Mouse (Mus musculus) midbrain, embryonic 16.5 days (tissue): ENCODE results near the gene Nptx2. TPM values are rescaled to one million over a fixed set of nuclear protein-coding genes. Genes with fewer than 3 reads are reported as not detected.

ENCODE experiments used
- ATAC-seq: fragments of 200-750 bp; cut with Nextera tagmentation; 2 replicates; pipeline ENCODE4 v1.8.0; 2017; ENCODE audit warnings: moderate TSS enrichment
- H3K27ac ChIP-seq: fragments of 300-500 bp; sonication (generic); 2 replicates; pipeline ENCODE4 v1.5.1; 2014; ENCODE audit warnings: mild to moderate bottlenecking, low read length, mixed read lengths
- H3K27me3 ChIP-seq: fragments of 300-500 bp; sonication (generic); 2 replicates; pipeline ENCODE4 v1.6.1; 2014; ENCODE audit warnings: low read depth, low read length, mixed read lengths; ENCODE audit not compliant: control insufficient read depth, insufficient read depth
- H3K36me3 ChIP-seq: fragments of 300-500 bp; sonication (generic); 2 replicates; pipeline ENCODE4 v1.6.1; 2014; ENCODE audit warnings: mild to moderate bottlenecking, low read length, moderate library complexity, mixed read lengths; ENCODE audit not compliant: control insufficient read depth, insufficient read depth
- H3K4me1 ChIP-seq: fragments of 300-500 bp; sonication (generic); 2 replicates; pipeline ENCODE4 v1.6.1; 2014; ENCODE audit warnings: mild to moderate bottlenecking, low read length, mixed read lengths; ENCODE audit not compliant: control insufficient read depth, insufficient read depth
- H3K4me2 ChIP-seq: fragments of 300-500 bp; sonication (generic); 2 replicates; pipeline ENCODE4 v1.6.1; 2014; ENCODE audit warnings: mild to moderate bottlenecking, low read length, mixed read lengths
- H3K4me3 ChIP-seq: fragments of 300-500 bp; sonication (generic); 2 replicates; pipeline ENCODE4 v1.5.1; 2014; ENCODE audit warnings: low read depth, mild to moderate bottlenecking, low read length, moderate library complexity, mixed read lengths
- H3K9ac ChIP-seq: fragments of 300-500 bp; sonication (generic); 2 replicates; pipeline ENCODE4 v1.6.1; 2014; ENCODE audit warnings: low read depth, low read length, mixed read lengths
- H3K9me3 ChIP-seq: fragments of 300-500 bp; sonication (generic); replicated peaks from 2 replicates; pipeline ENCODE4 v1.6.1; 2014; ENCODE audit warnings: mild to moderate bottlenecking, low read length, mixed read lengths; ENCODE audit not compliant: control insufficient read depth, poor library complexity, severe bottlenecking
- WGBS: fragments of 180-500 bp; shearing (Covaris S2); extraction: QIAGEN DNeasy Blood & Tissue Kit; methylation state at CpG from one replicate; pipeline ENCODE4 v1.1.7; 2014; 5-methylcytosine and 5-hydroxymethylcytosine counted together
- polyA plus RNA-seq: library from polyadenylated mRNA; unstranded; fragments of >200 nt; fragmentation: Nextera tagmentation; extraction: Ambion mirVana; gene quantifications from 2 replicates; pipeline ENCODE4 v1.2.1, GENCODE M21; 2015

Nptx2 gene
- polyA plus RNA-seq = 6.8 TPM in 2 replicates

DNA sequence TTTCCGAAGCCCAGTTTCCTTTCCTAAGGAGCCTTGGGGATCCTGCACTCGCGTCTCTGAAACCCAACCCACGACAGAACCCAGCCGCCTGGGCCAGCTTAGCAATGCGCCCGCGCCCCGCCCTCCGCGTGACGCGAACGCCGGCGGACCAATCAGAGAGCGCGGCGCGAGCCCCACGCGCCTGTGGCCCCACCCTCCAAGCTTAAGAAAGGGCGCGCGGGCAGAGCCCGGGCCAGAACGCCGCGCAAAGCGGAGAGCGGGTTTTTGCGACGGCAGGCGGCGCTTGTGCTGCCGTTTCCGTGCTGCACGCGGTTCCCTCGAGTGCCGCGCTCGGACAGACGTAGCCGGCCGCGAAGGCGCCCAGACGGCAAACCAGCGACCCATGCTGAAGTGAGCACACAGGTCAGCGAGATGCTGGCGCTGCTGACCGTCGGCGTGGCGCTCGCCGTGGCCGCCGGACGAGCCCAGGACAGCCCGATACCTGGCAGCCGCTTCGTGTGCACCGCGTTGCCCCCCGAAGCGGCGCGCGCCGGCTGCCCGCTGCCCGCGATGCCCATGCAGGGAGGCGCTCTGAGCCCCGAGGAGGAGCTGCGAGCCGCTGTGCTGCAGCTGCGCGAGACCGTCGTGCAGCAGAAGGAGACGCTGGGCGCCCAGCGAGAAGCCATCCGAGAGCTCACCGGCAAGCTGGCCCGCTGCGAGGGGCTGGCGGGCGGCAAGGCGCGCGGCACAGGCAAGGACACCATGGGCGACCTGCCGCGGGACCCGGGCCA is at the start of gene Nptx2:
Gene Nptx2, plus strand, starts transcription at position 250 of the 770 bp plus-strand sequence.
- H3K4me3 ChIP-seq = peak within 1 kb of the TSS; percentile 45
- ATAC-seq = peak; percentile 96
- under 1% methylated on average over 99 of the region's 99 CpGs for WGBS
- no peaks in the 10 kb centered on the region for H3K9me3 ChIP-seq
- H3K36me3 ChIP-seq = no peaks in the 10 kb centered on the region
- peaks cover 10% of the 10 kb centered on the region for H3K4me1 ChIP-seq
- peak within 1 kb of the TSS; percentile 76 for H3K4me2 ChIP-seq
- 0 out of 2 replicates have a peak, but pooled peaks cover 2% of the 10 kb centered on the region for H3K27me3 ChIP-seq
- H3K9ac ChIP-seq = peak within 1 kb of the TSS; percentile 60
- H3K27ac ChIP-seq = peak within 1 kb of the TSS; percentile 10; the same call in 1 of the 2 replicates

DNA sequence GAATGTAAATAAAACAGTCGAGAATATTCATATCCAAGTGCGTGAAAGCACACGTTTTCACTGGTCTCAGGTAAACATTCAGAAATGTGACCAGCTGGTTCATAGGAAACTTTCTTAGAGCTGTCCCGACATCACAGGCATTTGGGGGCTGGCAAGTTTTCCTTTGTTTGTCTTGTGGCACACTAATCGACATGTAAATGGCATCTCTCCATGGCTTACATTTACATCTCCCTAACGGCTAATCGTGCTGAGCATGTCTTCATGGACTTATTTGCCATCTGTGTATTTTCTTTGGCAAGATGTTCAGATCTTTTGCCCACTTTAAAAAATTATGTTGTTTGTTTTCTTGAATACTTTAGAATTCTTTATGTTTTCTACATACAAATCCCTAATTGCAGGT is 49.2 kb upstream of the Nptx2 start:
- no peak overlapping the region for H3K9ac ChIP-seq
- no peak for ATAC-seq
- H3K4me3 ChIP-seq = no peak overlapping the region
- H3K36me3 ChIP-seq = no peaks in the 10 kb centered on the region
- 84% methylated on average over 7 of the region's 7 CpGs for WGBS
- H3K9me3 ChIP-seq = peaks cover 4% of the 10 kb centered on the region; the same call in 1 of the 2 replicates
- no peak overlapping the region for H3K27ac ChIP-seq
- no peaks in the 10 kb centered on the region for H3K27me3 ChIP-seq
- no peaks in the 10 kb centered on the region for H3K4me1 ChIP-seq
- no peak overlapping the region for H3K4me2 ChIP-seq

DNA sequence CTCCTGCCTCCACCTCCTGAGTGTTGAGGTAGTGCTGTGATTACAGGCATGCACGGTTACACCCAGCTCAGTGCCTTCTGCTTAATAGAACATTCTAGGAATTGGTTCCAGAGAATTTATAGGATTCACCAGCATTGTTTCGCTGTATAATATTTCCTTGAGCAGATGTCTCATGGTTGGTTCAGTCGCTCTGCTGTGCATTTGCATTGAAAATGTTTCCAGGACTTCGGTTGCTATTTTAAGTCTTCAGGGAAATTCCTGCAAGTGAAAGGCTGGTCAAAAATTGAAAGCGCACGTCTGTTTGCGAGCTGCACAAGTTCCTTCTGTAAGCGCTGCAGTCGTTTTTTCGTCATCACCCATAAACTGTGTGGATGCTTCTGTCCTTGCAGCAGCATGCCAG is 41.5 kb upstream of the Nptx2 start:
- H3K9ac ChIP-seq = no peak overlapping the region
- H3K4me3 ChIP-seq = no peak overlapping the region
- H3K4me2 ChIP-seq = no peak overlapping the region
- H3K9me3 ChIP-seq = no peaks in the 10 kb centered on the region
- no peaks in the 10 kb centered on the region for H3K27me3 ChIP-seq
- no peak overlapping the region for H3K27ac ChIP-seq
- H3K36me3 ChIP-seq = no peaks in the 10 kb centered on the region
- ATAC-seq = no peak
- H3K4me1 ChIP-seq = no peaks in the 10 kb centered on the region; the same call in 1 of the 2 replicates
- 88% methylated on average over 10 of the region's 10 CpGs for WGBS

DNA sequence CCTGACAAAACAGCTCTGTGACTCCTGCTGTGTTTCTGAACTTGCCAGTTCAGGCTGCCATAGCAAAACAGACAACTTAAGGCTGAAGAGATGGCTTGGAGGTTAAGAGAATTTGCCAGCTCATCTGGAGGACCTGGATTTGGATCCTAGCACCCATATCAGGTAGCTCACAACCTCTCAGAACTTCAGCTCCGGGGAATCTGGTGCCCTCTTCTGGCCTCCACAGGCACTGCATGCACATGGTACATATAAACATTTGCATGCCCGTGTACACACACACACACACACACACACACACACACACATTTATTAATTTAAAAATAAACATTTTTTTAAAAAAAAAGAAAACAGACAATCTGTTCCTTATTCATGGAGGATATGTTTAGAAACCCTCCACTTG is 40.0 kb upstream of the Nptx2 start:
- Histone ChIP-seq H3K4me3 (no peak overlapping the region), H3K4me2 (no peak overlapping the region), H3K9ac (no peak overlapping the region), H3K27me3 (no peaks in the 10 kb centered on the region), H3K9me3 (no peaks in the 10 kb centered on the region), H3K27ac (no peak overlapping the region), H3K36me3 (no peaks in the 10 kb centered on the region), H3K4me1 (no peaks in the 10 kb centered on the region; the same call in 1 of the 2 replicates)
- no peak for ATAC-seq
- WGBS = 91% methylated on average over 2 of the region's 2 CpGs

DNA sequence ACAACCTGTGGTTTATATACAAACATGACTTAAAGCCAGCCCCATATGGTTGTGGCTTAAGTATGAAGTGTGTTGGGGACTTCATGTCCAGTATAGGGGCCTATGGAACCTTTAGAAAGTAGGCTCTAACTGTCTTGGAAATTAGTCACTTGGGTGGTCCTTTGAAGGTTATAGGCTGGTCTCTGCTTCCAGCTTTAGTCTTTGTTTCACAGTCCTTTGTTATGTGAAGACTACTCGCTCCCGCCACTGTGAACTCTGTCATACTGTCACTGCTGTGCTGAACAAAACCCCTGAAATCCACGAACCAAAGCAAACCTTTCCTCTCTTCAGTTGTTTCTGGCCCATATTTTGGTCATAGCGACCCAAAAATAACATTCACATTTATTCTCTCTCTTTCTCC is 39.5 kb upstream of the Nptx2 start:
- no peaks in the 10 kb centered on the region; the same call in 1 of the 2 replicates for H3K4me1 ChIP-seq
- H3K27ac ChIP-seq = no peak overlapping the region
- no peaks in the 10 kb centered on the region for H3K36me3 ChIP-seq
- no peaks in the 10 kb centered on the region for H3K27me3 ChIP-seq
- H3K9me3 ChIP-seq = no peaks in the 10 kb centered on the region
- H3K4me2 ChIP-seq = no peak overlapping the region
- WGBS = 47% methylated on average over 4 of the region's 4 CpGs
- H3K9ac ChIP-seq = no peak overlapping the region
- ATAC-seq = no peak
- no peak overlapping the region for H3K4me3 ChIP-seq

DNA sequence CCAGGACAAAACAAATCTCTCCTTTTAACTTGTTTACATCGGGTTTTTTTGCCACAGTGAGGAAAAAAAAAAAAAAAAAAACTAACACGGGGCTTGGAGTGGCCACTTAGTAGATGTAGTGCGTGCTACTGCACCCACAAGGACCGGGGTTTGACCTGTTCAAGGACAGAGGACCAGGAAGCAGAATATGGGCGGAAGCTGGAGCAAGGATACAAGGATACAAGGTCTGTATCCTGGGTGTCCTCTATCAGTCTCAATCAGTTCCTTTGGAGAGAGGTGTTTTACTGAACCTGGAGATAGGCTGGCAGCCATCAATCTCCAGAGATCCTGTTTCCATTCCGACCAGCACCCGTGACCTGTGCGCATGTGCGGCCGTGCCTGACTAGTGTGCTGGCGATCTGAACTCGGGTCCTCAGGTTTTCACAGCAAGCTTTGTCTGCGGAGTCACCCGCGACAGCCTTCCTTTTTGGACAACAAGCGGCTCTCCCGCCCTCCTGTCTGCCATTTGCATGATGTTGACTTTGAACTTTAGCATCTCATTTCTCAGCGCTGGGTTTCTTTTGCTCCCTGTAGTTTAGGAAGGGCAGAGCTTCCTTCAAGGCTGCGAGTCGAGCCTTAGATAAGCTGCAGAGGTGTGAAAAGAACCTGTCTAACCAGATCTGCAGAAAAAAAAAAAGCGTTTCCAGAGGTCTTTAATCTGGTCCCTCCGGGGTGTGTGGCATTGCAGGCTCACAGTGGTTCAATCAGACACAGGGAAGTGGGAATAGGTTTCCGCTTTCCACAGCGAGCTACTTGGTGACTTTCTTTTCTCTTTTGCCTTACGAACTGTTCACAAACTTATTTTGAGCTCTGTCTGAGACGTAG is 38.8 kb upstream of the Nptx2 start:
- Histone ChIP-seq H3K27me3 (no peaks in the 10 kb centered on the region), H3K4me2 (no peak overlapping the region)

DNA sequence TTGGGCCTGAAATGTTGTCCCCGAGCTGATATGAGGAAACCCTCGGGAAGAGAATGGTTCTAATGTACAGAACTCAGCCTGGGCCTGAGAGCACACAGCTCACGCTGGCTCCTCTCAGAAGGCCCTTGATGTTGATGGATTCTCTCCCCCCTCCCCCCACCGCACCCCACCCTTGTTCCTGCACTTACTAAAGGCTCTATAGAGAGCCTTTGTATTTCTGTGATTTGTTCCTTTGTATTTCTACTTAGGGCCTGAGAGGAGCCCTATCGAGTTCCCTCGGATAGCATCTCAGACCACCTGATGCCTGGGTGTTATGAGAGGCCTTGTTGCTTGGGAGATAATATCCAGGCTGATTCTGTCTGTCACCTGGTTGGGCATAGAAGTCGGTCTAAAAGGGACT is 36.3 kb upstream of the Nptx2 start:
- Histone ChIP-seq H3K4me1 (no peaks in the 10 kb centered on the region; the same call in 1 of the 2 replicates), H3K27me3 (no peaks in the 10 kb centered on the region), H3K9me3 (no peaks in the 10 kb centered on the region), H3K4me2 (no peak overlapping the region), H3K4me3 (no peak overlapping the region), H3K36me3 (no peaks in the 10 kb centered on the region), H3K9ac (no peak overlapping the region), H3K27ac (no peak overlapping the region)
- no peak for ATAC-seq
- 30% methylated on average over 7 of the region's 7 CpGs for WGBS

More for the DNA sequence above, 38.8 kb upstream of the Nptx2 start:
- H3K9ac ChIP-seq = no peak overlapping the region
- no peak overlapping the region for H3K27ac ChIP-seq
- H3K36me3 ChIP-seq = no peaks in the 10 kb centered on the region
- H3K9me3 ChIP-seq = no peaks in the 10 kb centered on the region
- 39% methylated on average over 26 of the region's 26 CpGs for WGBS
- ATAC-seq = no peak
- H3K4me1 ChIP-seq = no peaks in the 10 kb centered on the region; the same call in 1 of the 2 replicates
- no peak overlapping the region for H3K4me3 ChIP-seq

DNA sequence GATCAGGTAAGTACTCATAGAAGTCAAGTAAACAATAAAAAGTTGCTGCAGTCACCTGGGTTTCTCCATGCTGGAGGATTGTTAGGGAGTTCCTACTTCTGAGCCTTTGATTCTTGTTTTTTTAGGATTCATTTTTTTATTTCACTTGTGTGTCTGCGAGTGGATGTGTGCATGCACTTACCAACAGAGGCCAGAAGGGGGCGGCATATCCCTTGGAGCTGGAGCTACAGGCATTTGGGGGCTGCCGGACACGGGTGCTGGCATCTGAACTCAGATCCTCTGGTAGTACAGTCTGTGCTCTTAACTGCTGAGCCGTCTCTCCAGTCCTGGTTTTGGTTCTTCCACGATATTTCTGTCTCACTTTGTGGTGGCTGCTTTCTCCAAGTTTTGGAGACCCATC is 31.0 kb upstream of the Nptx2 start:
- ATAC-seq = no peak
- no peaks in the 10 kb centered on the region for H3K36me3 ChIP-seq
- 69% methylated on average over 6 of the region's 6 CpGs for WGBS
- no peaks in the 10 kb centered on the region for H3K27me3 ChIP-seq
- H3K9ac ChIP-seq = no peak overlapping the region
- no peaks in the 10 kb centered on the region for H3K4me1 ChIP-seq
- no peak overlapping the region for H3K4me2 ChIP-seq
- no peak overlapping the region for H3K4me3 ChIP-seq
- no peak overlapping the region for H3K27ac ChIP-seq
- no peaks in the 10 kb centered on the region for H3K9me3 ChIP-seq

DNA sequence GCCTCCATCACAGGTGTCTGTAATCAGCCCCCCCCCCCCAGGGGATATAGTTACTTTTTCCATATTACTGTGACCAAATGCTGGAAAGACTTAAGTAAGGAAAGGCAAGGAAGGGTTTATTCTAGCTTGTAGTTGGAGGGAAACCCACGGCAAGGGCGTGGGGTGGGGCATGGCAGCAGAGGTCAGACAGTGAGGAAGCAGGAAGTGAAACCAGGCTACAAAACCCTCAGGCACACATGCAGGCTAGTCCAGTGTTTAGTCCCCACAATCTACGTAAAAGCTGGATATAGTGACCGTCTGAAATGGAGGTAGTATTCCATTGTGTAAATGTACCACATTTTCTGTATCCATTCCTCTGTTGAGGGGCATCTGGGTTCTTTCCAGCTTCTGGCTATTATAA is 30.5 kb upstream of the Nptx2 start:
- H3K4me1 ChIP-seq = no peaks in the 10 kb centered on the region
- H3K4me2 ChIP-seq = no peak overlapping the region
- no peak overlapping the region for H3K9ac ChIP-seq
- H3K9me3 ChIP-seq = no peaks in the 10 kb centered on the region
- 89% methylated on average over 4 of the region's 4 CpGs for WGBS
- no peak for ATAC-seq
- no peaks in the 10 kb centered on the region for H3K36me3 ChIP-seq
- H3K4me3 ChIP-seq = no peak overlapping the region
- H3K27me3 ChIP-seq = no peaks in the 10 kb centered on the region
- no peak overlapping the region for H3K27ac ChIP-seq
